Mouse (Mus musculus): Measurements from ENCODE around the gene Mtif2. TPM values are rescaled to one million over a fixed set of nuclear protein-coding genes. Genes with fewer than 3 reads are reported as not detected.

The Mtif2 gene
- polyA plus RNA-seq, 1 experiment from 2014 or later: 63.9 TPM

DNA sequence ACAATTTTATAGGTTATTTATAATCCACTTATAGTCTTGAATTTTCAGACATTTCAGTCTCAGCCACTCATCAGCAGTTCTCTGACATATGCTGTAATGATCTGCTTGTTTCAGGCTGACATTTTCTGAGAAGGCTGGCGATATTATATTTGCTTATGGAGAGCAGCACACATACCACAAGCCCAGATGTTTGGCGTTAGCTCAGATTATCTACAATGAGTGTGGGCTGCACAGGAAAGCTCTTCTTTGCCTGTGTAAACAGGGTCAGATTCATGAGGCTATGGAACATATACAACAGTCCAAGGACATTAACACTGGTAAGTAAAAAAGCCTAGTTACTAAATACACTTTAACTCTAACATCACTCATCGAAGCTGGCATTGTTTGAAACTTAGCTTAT, 45.3 kb downstream of the Mtif2 start:
- 83% methylated on average over 3 of the region's 3 CpGs for WGBS
- H3K27me3 ChIP-seq: no peaks in the 10 kb centered on the region
- no peaks in the 10 kb centered on the region for H3K36me3 ChIP-seq (ENCODE audit: poor library complexity, severe bottlenecking)
- H3K4me3 ChIP-seq: no peak overlapping the region
- H3K9me3 ChIP-seq (replicated peaks): no peaks in the 10 kb centered on the region
- H3K4me1 ChIP-seq: no peaks in the 10 kb centered on the region
- no peak overlapping the region for H3K9ac ChIP-seq
- H3K4me2 ChIP-seq: no peak overlapping the region
- ATAC-seq: no peak
- no peak overlapping the region for H3K27ac ChIP-seq

GRCm38 (mm10) chr11:29572656-29573055, 46.4 kb downstream of the Mtif2 start:
- no peak overlapping the region for H3K9ac ChIP-seq
- no peak overlapping the region for H3K27ac ChIP-seq
- no peak overlapping the region for H3K4me3 ChIP-seq
- H3K4me1 ChIP-seq: no peaks in the 10 kb centered on the region
- H3K36me3 ChIP-seq (ENCODE audit: poor library complexity, severe bottlenecking): no peaks in the 10 kb centered on the region
- WGBS: 77% methylated on average over 2 of the region's 2 CpGs
- H3K27me3 ChIP-seq: no peaks in the 10 kb centered on the region
- no peaks in the 10 kb centered on the region for H3K9me3 ChIP-seq (replicated peaks)
- H3K4me2 ChIP-seq: no peak overlapping the region
- no peak for ATAC-seq

GRCm38 (mm10) chr11:29579610-29580009, 53.4 kb downstream of the Mtif2 start:
- H3K9me3 ChIP-seq (replicated peaks): no peaks in the 10 kb centered on the region
- no peaks in the 10 kb centered on the region for H3K36me3 ChIP-seq (ENCODE audit: poor library complexity, severe bottlenecking)
- H3K27me3 ChIP-seq: no peaks in the 10 kb centered on the region
- H3K4me2 ChIP-seq: no peak overlapping the region
- no peak for ATAC-seq
- no peaks in the 10 kb centered on the region for H3K4me1 ChIP-seq
- H3K4me3 ChIP-seq: no peak overlapping the region
- no peak overlapping the region for H3K9ac ChIP-seq
- no peak overlapping the region for H3K27ac ChIP-seq

Other genes starting within 250 kb of the Mtif2 start
- gene Ccdc88a, start 152.8 kb upstream of the Mtif2 start, polyA plus RNA-seq (2015; fragmentation: Nextera tagmentation; extraction: Ambion mirVana): 75.2 and 80.6 TPM in 2 replicates
- 13.9 and 15.4 TPM in 2 replicates for gene Prorsd1, start 11.4 kb upstream of the Mtif2 start, polyA plus RNA-seq (2015; fragmentation: Nextera tagmentation; extraction: Ambion mirVana)
- gene Clhc1, start 21.5 kb downstream of the Mtif2 start, polyA plus RNA-seq (2015; fragmentation: Nextera tagmentation; extraction: Ambion mirVana): 0.20 and 0.50 TPM in 2 replicates
- 829 and 870 TPM in 2 replicates for gene Rps27a, start 21.7 kb downstream of the Mtif2 start, polyA plus RNA-seq (2015; fragmentation: Nextera tagmentation; extraction: Ambion mirVana)
- 102 TPM in 2 replicates for gene Rtn4, start 166.5 kb downstream of the Mtif2 start, polyA plus RNA-seq (2015; fragmentation: Nextera tagmentation; extraction: Ambion mirVana)

All from forebrain, embryonic 13.5 days (tissue).